Mouse (Mus musculus) limb, embryonic 10.5 days (tissue): ENCODE measurements around the gene Ngrn. TPM values are rescaled to one million over a fixed set of nuclear protein-coding genes. Genes with fewer than 3 reads are reported as not detected.

Experiments used
- DNase-seq: peaks from one replicate; pipeline ENCODE4 v3.0.0-alpha.2; 2017; ENCODE audit warnings: low spot score
- H3K27ac ChIP-seq: fragments of 300-500 bp; sonication (generic); 2 replicates; pipeline ENCODE4 v1.5.1; 2016; ENCODE audit warnings: mild to moderate bottlenecking
- H3K27me3 ChIP-seq: fragments of 300-500 bp; sonication (generic); 2 replicates; pipeline ENCODE4 v1.6.1; 2016; ENCODE audit warnings: low read depth, mild to moderate bottlenecking; ENCODE audit not compliant: poor library complexity, severe bottlenecking
- H3K36me3 ChIP-seq: fragments of 300-500 bp; sonication (generic); 2 replicates; pipeline ENCODE4 v1.6.1; 2016; ENCODE audit warnings: mild to moderate bottlenecking, moderate library complexity
- H3K4me1 ChIP-seq: fragments of 300-500 bp; sonication (generic); 2 replicates; pipeline ENCODE4 v1.6.1; 2016
- H3K4me3 ChIP-seq: fragments of 300-500 bp; sonication (generic); 2 replicates; pipeline ENCODE4 v1.5.1; 2016; ENCODE audit warnings: mild to moderate bottlenecking, moderate library complexity
- H3K9me3 ChIP-seq: fragments of 300-500 bp; sonication (generic); replicated peaks from 2 replicates; pipeline ENCODE4 v1.6.1; 2016; ENCODE audit warnings: mild to moderate bottlenecking
- WGBS: fragments of 180-500 bp; shearing (Covaris S2); methylation state at CpG from one replicate; pipeline ENCODE4 v1.1.7; 2016; 5-methylcytosine and 5-hydroxymethylcytosine counted together
- polyA plus RNA-seq: library from polyadenylated mRNA; unstranded; fragments of >200 nt; fragmentation: Nextera tagmentation; extraction: Ambion mirVana; gene quantifications from 2 replicates; pipeline ENCODE4 v1.2.1, GENCODE M21; 2016

Ngrn gene
- polyA plus RNA-seq, 1 experiment from 2014 or later: 45.7 TPM

- 6% methylated on average over 21 of the region's 21 CpGs for WGBS
- peak; percentile 96 for DNase-seq
- Histone ChIP-seq H3K36me3 (peaks cover 55% of the 10 kb centered on the region), H3K27me3 (no peaks in the 10 kb centered on the region), H3K9me3 (no peaks in the 10 kb centered on the region), H3K4me3 (peak within 1 kb of the TSS; percentile 80), H3K4me1 (peaks cover 21% of the 10 kb centered on the region), H3K27ac (peak within 1 kb of the TSS; percentile 77)
These were observed 8.1 kb downstream of the Ngrn start, which contains the start of gene Vps33b for GRCm38 (mm10) chr7:80268897-80269750. Vps33b (plus strand) TSS chr7:80269649.

DNA sequence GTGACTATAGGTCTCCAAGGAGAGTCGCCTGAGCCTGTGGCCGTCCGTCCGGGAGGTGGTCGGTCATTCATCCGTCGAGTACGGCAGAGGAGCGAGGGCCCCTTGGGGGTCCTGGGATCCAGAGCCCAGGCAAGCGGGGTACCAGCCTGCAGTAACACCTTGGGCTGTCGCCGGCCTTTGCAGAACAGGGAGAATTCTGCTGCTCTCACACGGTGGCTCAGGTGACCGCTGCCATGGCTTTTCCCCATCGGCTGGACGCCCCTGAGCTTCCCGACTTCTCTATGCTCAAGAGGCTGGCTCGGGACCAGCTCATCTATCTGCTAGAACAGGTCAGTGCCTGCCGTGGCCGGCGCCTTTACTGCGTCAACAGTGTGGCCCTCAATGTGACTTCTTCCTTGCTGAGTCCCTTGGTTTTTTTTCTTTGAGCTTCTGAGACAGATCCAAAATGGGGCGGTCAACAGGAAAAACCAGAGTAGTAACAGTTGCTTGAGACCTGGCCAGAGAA lies 8.8 kb downstream of the Ngrn start:
- H3K9me3 ChIP-seq: peaks cover 6% of the 10 kb centered on the region
- peak overlapping the region; percentile 80 for H3K4me3 ChIP-seq
- H3K4me1 ChIP-seq: peaks cover 21% of the 10 kb centered on the region
- peaks cover 55% of the 10 kb centered on the region for H3K36me3 ChIP-seq
- peak overlapping the region; percentile 77 for H3K27ac ChIP-seq
- no peak for DNase-seq
- H3K27me3 ChIP-seq: no peaks in the 10 kb centered on the region
- under 1% methylated on average over 23 of the region's 23 CpGs for WGBS

DNA sequence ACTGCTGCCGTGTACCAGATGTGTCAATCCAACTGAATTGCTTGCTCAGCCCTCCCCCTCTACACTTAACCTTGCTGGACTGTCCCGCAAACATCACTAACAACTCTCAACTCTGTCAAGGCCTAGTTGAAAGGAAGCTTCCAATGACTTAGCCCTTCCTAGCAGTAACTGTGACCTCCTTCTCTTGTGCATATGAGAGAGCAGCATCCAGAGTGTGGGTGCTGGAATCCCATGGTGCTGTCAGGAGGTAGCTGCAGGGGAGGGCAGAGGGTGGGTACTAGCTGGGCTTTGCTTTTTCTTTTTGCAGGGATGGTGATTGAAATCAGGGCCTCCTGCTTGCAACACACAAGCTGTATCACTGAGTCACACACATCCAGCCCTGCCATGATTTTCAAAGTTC lies 12.4 kb downstream of the Ngrn start:
- H3K27ac ChIP-seq: no peak overlapping the region
- peaks cover 18% of the 10 kb centered on the region for H3K4me1 ChIP-seq
- peaks cover 9% of the 10 kb centered on the region for H3K9me3 ChIP-seq
- DNase-seq: no peak
- no peak overlapping the region for H3K4me3 ChIP-seq
- peaks cover 63% of the 10 kb centered on the region for H3K36me3 ChIP-seq
- no peaks in the 10 kb centered on the region for H3K27me3 ChIP-seq
- 90% methylated on average over 2 of the region's 2 CpGs for WGBS

GRCm38 (mm10) chr7:80276374-80276773 lies 15.4 kb downstream of the Ngrn start:
- DNase-seq: no peak
- H3K4me3 ChIP-seq: no peak overlapping the region
- WGBS: 94% methylated on average over 4 of the region's 4 CpGs
- H3K27ac ChIP-seq: no peak overlapping the region
- H3K9me3 ChIP-seq: peaks cover 9% of the 10 kb centered on the region
- no peaks in the 10 kb centered on the region for H3K27me3 ChIP-seq
- peaks cover 84% of the 10 kb centered on the region for H3K36me3 ChIP-seq
- no peaks in the 10 kb centered on the region for H3K4me1 ChIP-seq

GRCm38 (mm10) chr7:80280032-80280431 lies 19.0 kb downstream of the Ngrn start:
- peaks cover under 1% of the 10 kb centered on the region; the same call in 1 of the 2 replicates for H3K9me3 ChIP-seq
- DNase-seq: no peak
- H3K36me3 ChIP-seq: peaks cover 75% of the 10 kb centered on the region
- H3K4me1 ChIP-seq: no peaks in the 10 kb centered on the region
- H3K27me3 ChIP-seq: no peaks in the 10 kb centered on the region
- H3K4me3 ChIP-seq: no peak overlapping the region
- 81% methylated on average over 10 of the region's 10 CpGs for WGBS
- no peak overlapping the region for H3K27ac ChIP-seq

GRCm38 (mm10) chr7:80280998-80281397 lies 20.0 kb downstream of the Ngrn start:
- H3K4me3 ChIP-seq: no peak overlapping the region
- no peaks in the 10 kb centered on the region for H3K27me3 ChIP-seq
- DNase-seq: no peak
- WGBS: 96% methylated on average over 2 of the region's 2 CpGs
- H3K4me1 ChIP-seq: no peaks in the 10 kb centered on the region
- no peaks in the 10 kb centered on the region for H3K9me3 ChIP-seq
- no peak overlapping the region for H3K27ac ChIP-seq
- peaks cover 77% of the 10 kb centered on the region for H3K36me3 ChIP-seq

- Histone ChIP-seq H3K36me3 (peaks cover 77% of the 10 kb centered on the region), H3K4me1 (no peaks in the 10 kb centered on the region), H3K9me3 (no peaks in the 10 kb centered on the region), H3K27ac (no peak overlapping the region), H3K4me3 (no peak overlapping the region), H3K27me3 (no peaks in the 10 kb centered on the region)
- no peak for DNase-seq
- WGBS: 94% methylated on average over 3 of the region's 3 CpGs
These were observed 20.6 kb downstream of the Ngrn start for GRCm38 (mm10) chr7:80281646-80282045.

DNA sequence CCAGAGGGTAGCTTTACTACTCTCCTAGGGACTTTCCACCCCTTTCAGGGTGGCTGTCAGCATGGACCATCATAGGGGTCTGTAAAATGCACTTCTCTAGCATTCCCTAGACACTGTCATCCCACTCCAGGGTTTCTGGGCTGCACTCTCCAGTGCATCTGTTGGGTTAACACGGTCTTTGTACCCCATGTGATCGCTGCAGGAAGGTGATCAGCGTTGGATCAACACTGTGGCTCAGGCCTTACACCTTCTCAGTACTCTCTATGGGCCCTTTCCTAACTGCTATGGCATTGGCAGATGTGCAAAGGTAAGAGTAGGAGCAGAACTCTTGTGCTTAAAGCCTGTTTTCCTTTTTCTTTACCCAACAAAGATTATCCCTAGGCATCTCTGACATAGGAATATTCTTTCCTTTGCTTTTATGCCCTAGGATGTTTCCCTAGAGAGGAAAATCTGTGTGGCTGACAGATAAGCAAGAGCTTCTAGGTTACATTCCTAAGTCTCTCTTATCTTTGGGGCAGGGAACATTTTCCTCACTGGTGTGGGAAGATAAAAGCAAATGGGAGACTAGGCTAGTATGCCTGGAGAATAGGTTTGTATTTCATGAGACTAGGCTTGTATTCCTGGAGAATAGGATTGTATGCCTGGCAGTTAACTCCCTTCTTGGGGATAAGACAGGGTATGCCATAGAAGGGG lies 22.4 kb downstream of the Ngrn start:
- H3K9me3 ChIP-seq: no peaks in the 10 kb centered on the region
- H3K4me1 ChIP-seq: no peaks in the 10 kb centered on the region
- DNase-seq: no peak
- no peak overlapping the region for H3K27ac ChIP-seq
- H3K36me3 ChIP-seq: peaks cover 78% of the 10 kb centered on the region
- H3K27me3 ChIP-seq: no peaks in the 10 kb centered on the region
- 95% methylated on average over 3 of the region's 3 CpGs for WGBS
- no peak overlapping the region for H3K4me3 ChIP-seq

DNA sequence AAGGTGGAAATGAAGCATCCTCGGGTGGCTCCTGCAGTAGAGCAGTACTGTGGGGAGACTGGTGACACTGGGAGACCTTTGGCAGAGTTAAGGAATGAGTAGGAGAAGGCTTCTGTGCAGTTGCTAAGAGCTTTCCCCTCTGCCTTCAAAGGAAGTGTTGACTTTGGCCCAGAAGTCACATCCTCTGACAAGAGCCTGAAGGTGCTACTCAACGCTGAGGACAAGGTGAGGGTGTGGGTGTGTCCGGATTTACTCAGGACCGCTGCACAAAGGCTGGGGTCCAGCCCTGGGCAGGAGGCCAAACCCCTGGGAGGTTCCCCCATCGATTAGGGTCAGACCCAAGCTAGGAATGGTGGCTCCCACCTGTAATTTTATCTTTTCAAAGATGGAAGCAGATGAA lies 23.4 kb downstream of the Ngrn start:
- 93% methylated on average over 5 of the region's 5 CpGs for WGBS
- no peak for DNase-seq
- no peaks in the 10 kb centered on the region for H3K4me1 ChIP-seq
- H3K27ac ChIP-seq: no peak overlapping the region
- peaks cover 74% of the 10 kb centered on the region for H3K36me3 ChIP-seq
- no peak overlapping the region for H3K4me3 ChIP-seq
- no peaks in the 10 kb centered on the region for H3K9me3 ChIP-seq
- H3K27me3 ChIP-seq: no peaks in the 10 kb centered on the region

- Histone ChIP-seq H3K27me3 (no peaks in the 10 kb centered on the region), H3K36me3 (peaks cover 74% of the 10 kb centered on the region), H3K9me3 (no peaks in the 10 kb centered on the region), H3K27ac (no peak overlapping the region), H3K4me3 (no peak overlapping the region), H3K4me1 (no peaks in the 10 kb centered on the region)
- no peak for DNase-seq
- WGBS: 94% methylated on average over 6 of the region's 6 CpGs
These were observed 24.7 kb downstream of the Ngrn start for GRCm38 (mm10) chr7:80285725-80286124.

DNA sequence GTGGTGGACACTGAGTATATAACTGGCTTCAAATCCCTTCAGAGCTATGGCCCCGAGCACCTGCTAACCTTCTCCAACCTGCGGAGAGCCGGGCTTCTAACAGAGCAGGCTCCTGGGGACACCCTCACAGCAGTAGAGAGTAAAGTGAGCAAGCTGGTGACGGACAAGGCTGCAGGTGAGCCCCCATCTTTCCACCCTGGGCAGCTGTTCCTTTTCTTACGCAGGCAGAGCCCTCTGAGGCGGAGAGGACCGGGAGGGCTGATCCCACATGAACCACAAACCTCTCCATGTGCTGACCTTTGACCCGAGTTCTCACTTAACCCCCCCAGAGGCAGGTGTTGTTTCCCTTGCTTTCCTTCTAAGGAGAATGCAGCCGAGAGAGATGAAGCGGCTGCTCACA lies 26.7 kb downstream of the Ngrn start:
- Histone ChIP-seq H3K27ac (no peak overlapping the region), H3K27me3 (no peaks in the 10 kb centered on the region), H3K9me3 (no peaks in the 10 kb centered on the region), H3K4me3 (no peak overlapping the region), H3K4me1 (no peaks in the 10 kb centered on the region), H3K36me3 (peaks cover 86% of the 10 kb centered on the region)
- no peak for DNase-seq
- 86% methylated on average over 10 of the region's 10 CpGs for WGBS

DNA sequence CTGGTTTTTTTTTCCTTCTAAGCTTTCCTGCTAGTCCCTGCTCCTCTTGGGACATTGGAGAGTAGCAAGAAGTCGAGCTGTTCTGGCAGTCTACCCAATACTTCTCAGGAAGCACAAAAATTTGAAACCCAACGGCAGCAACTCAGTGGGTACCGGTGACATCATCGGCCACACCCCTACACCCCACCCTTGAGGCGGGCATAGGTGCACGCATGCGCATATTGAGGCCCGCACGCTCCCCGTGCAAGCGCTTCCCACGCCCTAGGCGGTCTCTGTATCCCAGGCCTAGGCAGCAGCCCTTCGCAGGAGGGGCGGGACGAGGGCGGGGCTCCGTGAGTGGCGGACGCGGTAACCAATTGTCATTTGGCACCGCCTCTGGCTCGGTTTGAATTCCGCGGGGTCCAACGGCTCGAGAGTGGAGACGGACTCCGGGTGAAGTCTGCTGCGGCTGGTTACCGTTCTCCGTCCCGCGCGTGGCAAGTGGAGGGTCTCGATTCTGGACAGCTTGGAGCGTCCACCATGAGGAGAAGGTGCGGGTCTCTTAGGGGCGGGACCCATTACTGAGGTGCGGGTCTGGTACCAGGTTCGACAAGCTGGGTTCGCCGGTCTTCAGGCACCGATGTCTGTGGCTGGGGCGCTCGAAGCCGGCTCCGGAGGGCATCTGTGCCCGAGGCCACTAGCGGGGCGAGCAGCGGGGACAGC lies 33.2 kb downstream of the Ngrn start, which contains the start of gene Prc1:
TSS of gene Prc1 (plus strand) at position 389 of the 702 bp plus-strand sequence.
- H3K36me3 ChIP-seq: peaks cover 59% of the 10 kb centered on the region
- WGBS: under 1% methylated on average over 52 of the region's 52 CpGs
- no peaks in the 10 kb centered on the region for H3K9me3 ChIP-seq
- H3K4me3 ChIP-seq: peak within 1 kb of the TSS; percentile 79
- H3K27ac ChIP-seq: peak within 1 kb of the TSS; percentile 92
- peaks cover 19% of the 10 kb centered on the region for H3K4me1 ChIP-seq
- H3K27me3 ChIP-seq: no peaks in the 10 kb centered on the region
- DNase-seq: peak; percentile 99
